Mouse (Mus musculus) midbrain, embryonic 16.5 days (tissue): ENCODE data around the gene Zfp358. TPM values are rescaled to one million over a fixed set of nuclear protein-coding genes. Genes with fewer than 3 reads are reported as not detected.

Source experiments
- ATAC-seq: fragments of 200-750 bp; cut with Nextera tagmentation; 2 replicates; pipeline ENCODE4 v1.8.0; 2017; ENCODE audit warnings: moderate TSS enrichment
- H3K27ac ChIP-seq: fragments of 300-500 bp; sonication (generic); 2 replicates; pipeline ENCODE4 v1.5.1; 2014; ENCODE audit warnings: mild to moderate bottlenecking, low read length, mixed read lengths
- H3K27me3 ChIP-seq: fragments of 300-500 bp; sonication (generic); 2 replicates; pipeline ENCODE4 v1.6.1; 2014; ENCODE audit warnings: low read depth, low read length, mixed read lengths; ENCODE audit not compliant: control insufficient read depth, insufficient read depth
- H3K36me3 ChIP-seq: fragments of 300-500 bp; sonication (generic); 2 replicates; pipeline ENCODE4 v1.6.1; 2014; ENCODE audit warnings: mild to moderate bottlenecking, low read length, moderate library complexity, mixed read lengths; ENCODE audit not compliant: control insufficient read depth, insufficient read depth
- H3K4me1 ChIP-seq: fragments of 300-500 bp; sonication (generic); 2 replicates; pipeline ENCODE4 v1.6.1; 2014; ENCODE audit warnings: mild to moderate bottlenecking, low read length, mixed read lengths; ENCODE audit not compliant: control insufficient read depth, insufficient read depth
- H3K4me2 ChIP-seq: fragments of 300-500 bp; sonication (generic); 2 replicates; pipeline ENCODE4 v1.6.1; 2014; ENCODE audit warnings: mild to moderate bottlenecking, low read length, mixed read lengths
- H3K4me3 ChIP-seq: fragments of 300-500 bp; sonication (generic); 2 replicates; pipeline ENCODE4 v1.5.1; 2014; ENCODE audit warnings: low read depth, mild to moderate bottlenecking, low read length, moderate library complexity, mixed read lengths
- H3K9ac ChIP-seq: fragments of 300-500 bp; sonication (generic); 2 replicates; pipeline ENCODE4 v1.6.1; 2014; ENCODE audit warnings: low read depth, low read length, mixed read lengths
- H3K9me3 ChIP-seq: fragments of 300-500 bp; sonication (generic); replicated peaks from 2 replicates; pipeline ENCODE4 v1.6.1; 2014; ENCODE audit warnings: mild to moderate bottlenecking, low read length, mixed read lengths; ENCODE audit not compliant: control insufficient read depth, poor library complexity, severe bottlenecking
- WGBS: fragments of 180-500 bp; shearing (Covaris S2); extraction: QIAGEN DNeasy Blood & Tissue Kit; methylation state at CpG from one replicate; pipeline ENCODE4 v1.1.7; 2014; 5-methylcytosine and 5-hydroxymethylcytosine counted together
- polyA plus RNA-seq: library from polyadenylated mRNA; unstranded; fragments of >200 nt; fragmentation: Nextera tagmentation; extraction: Ambion mirVana; gene quantifications from 2 replicates; pipeline ENCODE4 v1.2.1, GENCODE M21; 2015

Zfp358 gene
- polyA plus RNA-seq, 1 experiment from 2014 or later, result 65.8 TPM

DNA sequence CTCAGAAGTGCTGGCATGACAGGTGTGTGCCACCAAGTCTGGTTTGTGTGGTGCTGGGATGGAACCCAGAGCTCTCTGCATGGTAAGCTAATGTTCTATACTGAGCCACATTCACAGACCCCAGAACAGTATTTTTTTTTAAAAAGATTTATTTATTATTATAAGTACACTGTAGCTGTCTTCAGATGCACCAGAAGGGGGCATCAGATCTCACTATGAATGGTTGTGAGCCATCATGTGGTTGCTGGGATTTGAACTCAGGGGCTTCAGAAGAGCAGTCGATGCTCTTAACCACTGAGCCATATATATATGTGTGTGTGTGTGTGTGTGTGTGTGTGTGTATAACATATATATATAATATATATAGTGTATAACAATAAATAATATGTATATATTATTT lies 24.1 kb upstream of the Zfp358 start:
- Histone ChIP-seq H3K27ac (no peak overlapping the region), H3K9me3 (no peaks in the 10 kb centered on the region), H3K4me2 (no peak overlapping the region), H3K4me3 (no peak overlapping the region), H3K4me1 (peaks cover 15% of the 10 kb centered on the region), H3K36me3 (no peaks in the 10 kb centered on the region), H3K9ac (no peak overlapping the region), H3K27me3 (no peaks in the 10 kb centered on the region)
- 81% methylated on average over 1 of the region's 1 CpGs for WGBS
- no peak for ATAC-seq

DNA sequence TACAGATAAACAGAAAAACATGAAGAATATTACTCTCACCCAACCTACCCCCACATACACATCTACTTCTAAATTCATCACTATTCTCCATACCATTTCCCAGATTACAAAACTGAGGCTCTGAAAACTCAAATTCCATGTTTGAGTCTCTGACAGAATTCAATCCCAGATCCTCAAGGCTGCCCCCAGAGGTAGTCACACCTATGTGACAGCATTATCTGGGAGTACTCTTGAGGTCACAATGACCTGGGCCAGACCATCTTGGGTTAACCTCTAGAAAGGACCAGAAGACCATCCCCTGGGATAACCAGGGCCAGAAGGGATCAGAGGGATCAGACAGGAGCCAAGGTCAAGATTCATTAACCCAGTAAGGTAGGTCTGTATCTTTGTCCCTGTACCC lies 22.4 kb upstream of the Zfp358 start, which contains the start of gene Tex45:
Gene Tex45 (plus strand): TSS at position 301 of the 400 bp plus-strand sequence.
- ATAC-seq, result no peak
- Histone ChIP-seq H3K4me3 (no peak within 1 kb of the TSS), H3K36me3 (no peaks in the 10 kb centered on the region), H3K27me3 (no peaks in the 10 kb centered on the region), H3K4me1 (peaks cover 15% of the 10 kb centered on the region), H3K9me3 (no peaks in the 10 kb centered on the region), H3K9ac (no peak within 1 kb of the TSS), H3K4me2 (no peak within 1 kb of the TSS), H3K27ac (no peak within 1 kb of the TSS)

DNA sequence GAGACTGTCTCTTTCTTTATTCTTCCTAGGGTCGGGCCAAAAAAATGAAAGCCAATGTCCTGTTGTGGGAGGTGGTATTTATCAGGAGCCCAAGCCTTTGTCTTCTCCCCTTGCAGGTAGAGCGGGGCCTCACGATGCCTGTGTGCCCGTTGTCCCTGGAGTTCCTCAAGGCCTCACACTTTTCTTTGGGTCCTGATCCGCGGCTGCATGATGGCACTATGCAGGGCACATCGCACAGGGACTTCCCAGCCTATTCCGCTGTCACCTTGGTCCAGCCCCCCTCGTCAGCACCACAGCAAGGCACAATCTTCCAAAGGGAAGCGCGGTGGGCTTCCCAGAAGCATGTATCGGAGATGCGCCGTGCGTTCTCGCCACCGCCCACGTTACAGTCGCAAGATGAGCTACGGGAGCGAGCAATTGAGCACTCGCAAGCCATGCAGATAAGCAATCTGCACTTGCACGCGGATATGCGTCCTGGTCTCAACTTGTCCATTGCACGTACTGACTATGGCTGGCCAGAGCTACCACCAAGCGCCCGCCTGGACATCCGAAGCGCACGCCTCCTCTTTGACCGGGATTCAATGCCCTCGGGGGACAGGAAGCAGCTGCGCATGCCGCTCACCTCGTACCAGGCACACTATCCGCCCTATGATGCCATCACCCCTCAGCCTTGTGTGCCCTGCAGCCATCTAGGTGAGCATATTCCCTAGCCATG lies 17.1 kb upstream of the Zfp358 start:
- 26% methylated on average over 37 of the region's 37 CpGs for WGBS
- Histone ChIP-seq H3K36me3 (no peaks in the 10 kb centered on the region), H3K4me2 (peak overlapping the region; percentile 52), H3K27me3 (no peaks in the 10 kb centered on the region), H3K27ac (no peak overlapping the region), H3K9me3 (no peaks in the 10 kb centered on the region), H3K9ac (peak overlapping the region; percentile 43), H3K4me1 (no peaks in the 10 kb centered on the region), H3K4me3 (peak overlapping the region; percentile 25)
- ATAC-seq, result peak; percentile 64

DNA sequence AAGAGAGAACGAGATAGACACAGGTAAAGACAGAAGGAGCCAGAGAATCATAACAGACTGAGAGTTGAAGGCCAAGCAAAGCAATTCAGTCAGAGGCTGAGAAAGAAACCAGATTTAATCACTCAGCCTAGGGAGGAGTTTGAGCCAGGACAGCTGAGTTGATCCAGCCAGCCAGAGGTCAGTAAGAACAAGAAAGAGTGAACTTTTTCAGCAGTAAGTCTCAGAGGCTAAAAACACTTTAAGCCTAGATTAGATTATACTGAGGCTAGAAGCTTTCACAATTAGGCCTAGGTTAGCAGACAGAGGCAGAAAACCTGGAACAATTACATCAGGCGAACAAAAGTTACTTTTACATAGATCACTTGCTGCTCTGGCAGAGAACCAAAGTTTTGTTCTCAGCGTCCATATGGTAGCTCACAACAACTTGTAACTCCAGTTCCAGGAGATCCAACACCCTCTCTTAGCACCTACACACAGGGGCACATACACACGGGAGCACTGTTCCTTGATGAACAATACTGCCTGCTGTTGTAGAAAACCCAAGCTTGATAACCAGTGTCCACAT lies 12.6 kb upstream of the Zfp358 start:
- Histone ChIP-seq H3K4me2 (no peak overlapping the region), H3K9ac (no peak overlapping the region), H3K27ac (no peak overlapping the region), H3K36me3 (no peaks in the 10 kb centered on the region), H3K27me3 (no peaks in the 10 kb centered on the region), H3K4me3 (no peak overlapping the region), H3K9me3 (no peaks in the 10 kb centered on the region), H3K4me1 (no peaks in the 10 kb centered on the region)
- no peak for ATAC-seq
- WGBS, result 81% methylated on average over 4 of the region's 4 CpGs

DNA sequence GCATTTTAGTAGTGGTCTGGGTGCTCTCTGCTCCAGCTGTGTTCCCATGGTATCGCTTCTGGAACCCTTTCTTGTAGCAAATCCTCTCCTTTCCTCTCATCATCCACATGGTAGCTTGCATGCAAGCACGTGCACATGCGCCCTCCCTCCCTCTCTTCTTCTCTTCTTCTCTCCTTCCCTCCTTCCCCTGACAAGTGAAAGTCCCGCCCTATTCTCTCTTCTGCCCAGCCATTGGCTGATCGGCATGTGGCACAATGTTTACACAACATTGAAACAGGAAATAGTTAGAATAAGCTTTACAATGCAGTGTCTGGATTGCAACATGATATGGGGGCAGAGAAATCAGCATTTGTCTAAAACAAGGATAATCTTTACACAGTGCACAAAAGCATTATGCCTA lies 11.3 kb upstream of the Zfp358 start:
- no peaks in the 10 kb centered on the region for H3K36me3 ChIP-seq
- H3K4me3 ChIP-seq, result no peak overlapping the region
- no peak overlapping the region for H3K4me2 ChIP-seq
- ATAC-seq, result no peak
- no peaks in the 10 kb centered on the region for H3K4me1 ChIP-seq
- H3K9ac ChIP-seq, result no peak overlapping the region
- H3K27ac ChIP-seq, result no peak overlapping the region
- no peaks in the 10 kb centered on the region for H3K27me3 ChIP-seq
- WGBS, result 65% methylated on average over 5 of the region's 5 CpGs
- no peaks in the 10 kb centered on the region for H3K9me3 ChIP-seq

DNA sequence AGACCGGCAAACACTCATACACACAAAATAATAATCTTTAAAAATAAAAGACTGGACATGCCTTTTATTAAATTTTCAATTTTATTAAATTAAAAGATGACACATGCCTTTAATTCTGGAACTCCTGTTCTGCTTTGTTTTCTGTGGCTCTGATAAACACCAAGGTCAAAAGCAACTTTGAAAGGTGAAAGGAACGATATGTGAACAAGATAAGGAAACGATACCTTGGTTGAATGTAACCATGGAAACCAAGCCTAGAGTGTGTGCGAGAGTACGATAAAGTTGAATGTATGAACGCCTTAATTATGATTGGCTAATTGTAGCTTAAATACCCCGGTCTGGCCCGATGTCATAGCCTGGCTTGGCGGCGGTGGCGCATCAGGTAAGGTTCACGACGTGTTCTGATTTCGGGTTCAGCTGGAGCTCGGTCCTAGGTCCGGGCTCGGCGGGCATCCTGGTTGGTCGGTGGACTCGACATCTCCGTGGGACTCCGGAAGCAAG lies 10.6 kb upstream of the Zfp358 start:
- Histone ChIP-seq H3K36me3 (no peaks in the 10 kb centered on the region), H3K4me3 (no peak overlapping the region), H3K9me3 (no peaks in the 10 kb centered on the region), H3K4me1 (no peaks in the 10 kb centered on the region), H3K27me3 (no peaks in the 10 kb centered on the region), H3K9ac (no peak overlapping the region), H3K4me2 (no peak overlapping the region), H3K27ac (no peak overlapping the region)
- ATAC-seq, result no peak
- WGBS, result 86% methylated on average over 22 of the region's 22 CpGs

DNA sequence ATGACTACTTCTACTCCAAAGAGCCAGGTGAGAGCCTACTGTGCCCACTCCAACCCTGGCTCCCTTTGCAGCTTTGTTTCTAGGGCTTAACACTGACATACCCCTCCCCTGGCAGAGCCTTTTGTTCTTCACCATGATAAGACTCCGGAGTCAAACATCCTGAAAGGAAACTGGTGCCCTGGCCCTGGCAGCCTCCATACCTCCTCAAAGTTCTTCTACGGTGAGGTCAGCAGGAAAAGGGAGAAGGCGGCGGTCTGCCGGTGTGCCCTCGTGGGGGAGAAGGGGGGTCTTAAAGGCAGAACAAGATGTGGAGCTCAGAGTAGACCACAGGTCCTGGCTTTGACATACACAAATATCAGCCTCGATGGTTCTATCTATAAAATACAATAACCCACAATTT lies 9.4 kb upstream of the Zfp358 start:
- 89% methylated on average over 7 of the region's 7 CpGs for WGBS
- Histone ChIP-seq H3K4me1 (no peaks in the 10 kb centered on the region), H3K4me3 (no peak overlapping the region), H3K27ac (no peak overlapping the region), H3K9me3 (no peaks in the 10 kb centered on the region), H3K4me2 (no peak overlapping the region), H3K9ac (no peak overlapping the region), H3K27me3 (no peaks in the 10 kb centered on the region), H3K36me3 (no peaks in the 10 kb centered on the region)
- ATAC-seq, result no peak

DNA sequence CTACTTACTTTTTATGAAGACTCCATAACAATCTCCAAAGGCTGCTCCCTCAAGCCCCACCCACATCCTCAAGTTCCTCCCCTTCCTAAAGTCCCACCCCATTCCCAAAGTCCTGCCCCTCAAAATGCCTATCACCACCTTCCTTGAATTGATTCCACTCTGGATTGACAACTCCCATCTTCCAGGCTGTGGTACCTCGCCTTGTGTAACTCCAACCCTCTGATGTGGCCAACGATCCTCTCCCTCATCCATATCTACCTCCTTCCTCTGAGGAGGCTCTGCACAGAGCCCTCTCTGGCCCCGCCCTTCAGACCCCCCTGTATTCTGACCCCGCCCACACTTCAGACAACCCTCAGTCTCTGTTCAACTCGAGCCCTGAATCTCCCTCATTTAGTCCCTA lies 7.7 kb upstream of the Zfp358 start:
- Histone ChIP-seq H3K4me3 (no peak overlapping the region), H3K9me3 (no peaks in the 10 kb centered on the region), H3K9ac (no peak overlapping the region), H3K27ac (no peak overlapping the region), H3K4me2 (no peak overlapping the region), H3K27me3 (no peaks in the 10 kb centered on the region), H3K36me3 (no peaks in the 10 kb centered on the region), H3K4me1 (no peaks in the 10 kb centered on the region)
- WGBS, result 21% methylated on average over 5 of the region's 5 CpGs
- ATAC-seq, result no peak

DNA sequence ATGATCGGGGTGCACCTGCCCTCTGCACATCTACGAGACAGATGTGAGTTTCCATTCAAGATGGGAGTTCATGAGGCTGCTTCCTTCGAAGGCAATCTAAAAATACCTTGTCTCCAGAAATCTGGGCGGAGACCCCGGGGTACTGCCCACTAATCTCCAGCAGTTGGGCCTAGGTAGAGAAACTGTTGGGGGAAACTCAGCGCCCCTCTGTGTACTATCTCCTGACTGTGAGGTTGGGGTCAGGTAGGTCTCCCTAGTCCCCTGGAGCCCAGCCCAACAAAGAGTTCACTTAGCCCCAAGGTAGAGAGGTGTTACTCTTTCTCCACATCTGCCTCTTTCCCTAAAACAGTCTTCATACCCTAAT lies 889 bp downstream of the Zfp358 start:
- 34% methylated on average over 6 of the region's 6 CpGs for WGBS
- no peaks in the 10 kb centered on the region for H3K27me3 ChIP-seq
- H3K4me2 ChIP-seq, result peak overlapping the region; percentile 71
- peak overlapping the region; percentile 93 for H3K9ac ChIP-seq
- peak; percentile 26 for ATAC-seq
- no peaks in the 10 kb centered on the region; the same call in 1 of the 2 replicates for H3K9me3 ChIP-seq
- H3K4me1 ChIP-seq, result peaks cover 16% of the 10 kb centered on the region
- peaks cover 23% of the 10 kb centered on the region for H3K36me3 ChIP-seq
- H3K4me3 ChIP-seq, result peak overlapping the region; percentile 64
- peak overlapping the region; percentile 93 for H3K27ac ChIP-seq
